Mouse (Mus musculus) lung, postnatal 0 days (tissue): ENCODE data around the gene Gsx2. TPM values are rescaled to one million over a fixed set of nuclear protein-coding genes. Genes with fewer than 3 reads are reported as not detected.

Experiments
- ATAC-seq: fragments of 200-750 bp; cut with Nextera tagmentation; 2 replicates; pipeline ENCODE4 v1.8.0; 2017; ENCODE audit warnings: moderate library complexity
- DNase-seq: peaks from one replicate; pipeline ENCODE4 v3.0.0-alpha.2; 2016; ENCODE audit warnings: low spot score
- H3K27ac ChIP-seq: fragments of 300-500 bp; sonication (generic); 2 replicates; pipeline ENCODE4 v1.5.1; 2014; ENCODE audit warnings: antibody characterized with exemption, mild to moderate bottlenecking, low read length, mixed read lengths
- H3K27me3 ChIP-seq: fragments of 300-500 bp; sonication (generic); replicated peaks from 2 replicates; pipeline ENCODE4 v1.6.1; 2014; ENCODE audit warnings: low read length, mixed read lengths; ENCODE audit not compliant: insufficient read depth
- H3K36me3 ChIP-seq: fragments of 300-500 bp; sonication (generic); 2 replicates; pipeline ENCODE4 v1.6.1; 2014; ENCODE audit warnings: low read length, mixed read lengths; ENCODE audit not compliant: insufficient read depth
- H3K4me1 ChIP-seq: fragments of 300-500 bp; sonication (generic); 2 replicates; pipeline ENCODE4 v1.6.1; 2014; ENCODE audit warnings: antibody characterized with exemption, low read depth, low read length, mixed read lengths; ENCODE audit not compliant: insufficient read depth
- H3K4me2 ChIP-seq: fragments of 300-500 bp; sonication (generic); replicated peaks from 2 replicates; pipeline ENCODE4 v1.6.1; 2014; ENCODE audit warnings: low read depth, mild to moderate bottlenecking, low read length, moderate library complexity, mixed read lengths
- H3K4me3 ChIP-seq: fragments of 300-500 bp; sonication (generic); 2 replicates; pipeline ENCODE4 v1.5.1; 2014; ENCODE audit warnings: low read depth, low read length
- H3K9ac ChIP-seq: fragments of 300-500 bp; sonication (generic); replicated peaks from 2 replicates; pipeline ENCODE4 v1.6.1; 2014; ENCODE audit warnings: low read depth, mild to moderate bottlenecking
- H3K9me3 ChIP-seq: fragments of 300-500 bp; sonication (generic); 2 replicates; pipeline ENCODE4 v1.6.1; 2016; ENCODE audit warnings: low read length, mixed read lengths
- CTCF ChIP-seq: IDR thresholded peaks from 2 replicates; pipeline ENCODE4 v1.5.1; 2016; ENCODE audit warnings: antibody characterized with exemption, mild to moderate bottlenecking
- EP300 ChIP-seq: IDR thresholded peaks from 2 replicates; pipeline ENCODE4 v1.6.1; 2016; ENCODE audit warnings: antibody characterized with exemption, mild to moderate bottlenecking, control low read depth
- WGBS: fragments of 180-500 bp; shearing (Covaris S2); extraction: QIAGEN DNeasy Blood & Tissue Kit; methylation state at CpG from one replicate; pipeline ENCODE4 v1.1.7; 2014; 5-methylcytosine and 5-hydroxymethylcytosine counted together
- polyA plus RNA-seq: library from polyadenylated mRNA; unstranded; fragments of >200 nt; fragmentation: Nextera tagmentation; extraction: Ambion mirVana; gene quantifications from 2 replicates; pipeline ENCODE4 v1.2.1, GENCODE M21; 2015

Gsx2 gene
- polyA plus RNA-seq, 1 experiment from 2014 or later, result not detected

- peaks cover 79% of the 10 kb centered on the region for H3K27me3 ChIP-seq
- H3K4me2 ChIP-seq, result no peak overlapping the region
Measured at GRCm38 (mm10) chr5:75083061-75083460, 7.7 kb downstream of the Gsx2 start.

GRCm38 (mm10) chr5:75083591-75084392 is 8.4 kb downstream of the Gsx2 start:
- Histone ChIP-seq H3K36me3 (no peaks in the 10 kb centered on the region), H3K4me1 (no peaks in the 10 kb centered on the region), H3K4me3 (no peak overlapping the region; the same call in 1 of the 2 replicates), H3K27me3 (peaks cover 76% of the 10 kb centered on the region), H3K9ac (no peak overlapping the region), H3K4me2 (0 out of 2 replicates have a peak overlapping the region, but pooled peaks have one; percentile 14), H3K27ac (no peak overlapping the region), H3K9me3 (no peaks in the 10 kb centered on the region)
- TF ChIP-seq CTCF (no peak), EP300 (no peak)
- DNase-seq (no peak), ATAC-seq (no peak)
- 2% methylated on average over 27 of the region's 27 CpGs for WGBS

More at GRCm38 (mm10) chr5:75083061-75083460, 7.7 kb downstream of the Gsx2 start:
- Histone ChIP-seq H3K9ac (no peak overlapping the region), H3K9me3 (no peaks in the 10 kb centered on the region), H3K27ac (no peak overlapping the region), H3K4me1 (no peaks in the 10 kb centered on the region), H3K4me3 (no peak overlapping the region), H3K36me3 (no peaks in the 10 kb centered on the region)
- DNase-seq, result no peak
- ATAC-seq, result no peak
- no peak for TF ChIP-seq CTCF
- 1% methylated on average over 14 of the region's 14 CpGs for WGBS

- WGBS, result 6% methylated on average over 8 of the region's 8 CpGs
Measured at GRCm38 (mm10) chr5:75084393-75084870, 9.0 kb downstream of the Gsx2 start.

GRCm38 (mm10) chr5:75084871-75085520 is 9.6 kb downstream of the Gsx2 start:
- H3K9me3 ChIP-seq, result no peaks in the 10 kb centered on the region
- ATAC-seq, result no peak
- no peaks in the 10 kb centered on the region for H3K36me3 ChIP-seq
- no peak for TF ChIP-seq CTCF
- no peak for TF ChIP-seq EP300
- no peaks in the 10 kb centered on the region for H3K4me1 ChIP-seq
- WGBS, result 1% methylated on average over 23 of the region's 25 CpGs
- H3K4me2 ChIP-seq, result no peak overlapping the region
- H3K9ac ChIP-seq, result no peak overlapping the region
- H3K27ac ChIP-seq, result no peak overlapping the region
- H3K27me3 ChIP-seq, result peaks cover 64% of the 10 kb centered on the region
- DNase-seq, result no peak
- H3K4me3 ChIP-seq, result no peak overlapping the region

More at GRCm38 (mm10) chr5:75084393-75084870, 9.0 kb downstream of the Gsx2 start:
- no peak for ATAC-seq
- no peak overlapping the region; the same call in 1 of the 2 replicates for H3K4me3 ChIP-seq
- TF ChIP-seq CTCF, result no peak
- no peak for TF ChIP-seq EP300
- H3K4me1 ChIP-seq, result no peaks in the 10 kb centered on the region
- H3K9ac ChIP-seq, result no peak overlapping the region
- no peak overlapping the region for H3K4me2 ChIP-seq
- H3K27me3 ChIP-seq, result peaks cover 70% of the 10 kb centered on the region
- no peaks in the 10 kb centered on the region for H3K9me3 ChIP-seq
- no peak for DNase-seq
- no peak overlapping the region for H3K27ac ChIP-seq
- no peaks in the 10 kb centered on the region for H3K36me3 ChIP-seq

- ATAC-seq, result no peak
Measured at GRCm38 (mm10) chr5:75085521-75085875, 10.1 kb downstream of the Gsx2 start.

GRCm38 (mm10) chr5:75085906-75086305 is 10.5 kb downstream of the Gsx2 start:
- WGBS, result 6% methylated on average over 4 of the region's 4 CpGs
- Histone ChIP-seq H3K36me3 (no peaks in the 10 kb centered on the region), H3K9ac (no peak overlapping the region), H3K4me1 (no peaks in the 10 kb centered on the region), H3K27ac (no peak overlapping the region), H3K4me2 (no peak overlapping the region), H3K4me3 (no peak overlapping the region), H3K27me3 (peaks cover 56% of the 10 kb centered on the region), H3K9me3 (no peaks in the 10 kb centered on the region)
- no peak for TF ChIP-seq CTCF
- ATAC-seq, result no peak
- DNase-seq, result no peak

More at GRCm38 (mm10) chr5:75085521-75085875, 10.1 kb downstream of the Gsx2 start:
- DNase-seq, result no peak
- Histone ChIP-seq H3K4me1 (no peaks in the 10 kb centered on the region), H3K36me3 (no peaks in the 10 kb centered on the region), H3K9ac (no peak overlapping the region), H3K4me3 (no peak overlapping the region), H3K4me2 (no peak overlapping the region), H3K27ac (no peak overlapping the region), H3K9me3 (no peaks in the 10 kb centered on the region), H3K27me3 (peaks cover 59% of the 10 kb centered on the region)
- no peak for TF ChIP-seq EP300
- WGBS, result 1% methylated on average over 17 of the region's 17 CpGs
